Mouse (Mus musculus): ENCODE results near the gene Gpr37l1.

DNA sequence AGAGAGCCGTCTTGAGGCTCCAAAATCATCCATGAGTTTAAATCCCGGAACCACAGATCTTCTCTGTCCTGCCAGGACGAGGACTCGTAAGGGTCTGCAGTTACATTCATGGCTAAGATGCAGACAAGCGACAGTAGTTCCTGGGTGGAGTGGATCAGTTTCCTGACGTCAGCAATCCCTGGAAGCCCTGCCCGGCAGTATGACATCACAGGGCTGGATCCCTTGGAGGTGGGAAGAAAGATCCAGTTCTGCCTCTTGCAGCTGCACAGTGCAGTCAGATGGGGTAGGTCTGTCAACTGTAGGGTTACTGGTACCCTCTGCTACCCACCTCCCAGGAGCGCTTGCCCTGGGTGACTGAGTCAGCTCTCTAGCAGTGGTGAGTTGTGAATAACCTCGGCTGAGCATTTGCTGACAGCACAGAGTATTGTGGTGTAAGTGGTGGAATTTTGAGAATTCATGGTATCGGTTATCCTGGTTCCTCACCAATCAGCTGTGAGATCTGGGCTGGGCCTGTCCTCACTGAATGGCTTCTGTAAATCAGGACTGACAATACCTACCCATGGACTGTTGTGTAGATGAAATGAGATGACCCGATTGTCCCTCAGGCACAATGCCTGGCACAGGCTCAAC is 16.6 kb upstream of the Gpr37l1 start:
- TF ChIP-seq CTCF (conservative IDR thresholded peaks at IDR 0.05; ENCODE audit: insufficient read depth, insufficient read length, low read depth, low read length) (no peak), POLR2A (IDR thresholded peaks at IDR 0.05; ENCODE audit: low read depth, low read length) (no peak)
